Mouse (Mus musculus) B cell, adult 67 days (primary cell): ENCODE measurements around the gene Sdcbp2. TPM values are rescaled to one million over a fixed set of nuclear protein-coding genes. Genes with fewer than 3 reads are reported as not detected.

Experiments
- total RNA-seq, 2 experiments: library from RNA; stranded (reverse); gene quantifications; 4 replicates each; pipeline ENCODE4 v1.2.4; 2023

Gene Sdcbp2
- 1 to 10 TPM; 1.6 to 2.2 TPM for total RNA-seq

GRCm38 (mm10) chr2:151571873-151572700, at the start of gene Sdcbp2:
Gene Sdcbp2, plus strand, starts transcription at chr2:151572622.

GRCm38 (mm10) chr2:151542323-151543062, 29.9 kb upstream of the Sdcbp2 start, which contains the start of gene Fkbp1a:
Gene Fkbp1a, plus strand, starts transcription at chr2:151542483.

GRCm38 (mm10) chr2:151632159-151632814, 59.9 kb downstream of the Sdcbp2 start, which contains the start of gene Snph:
Gene Snph, minus strand, starts transcription at chr2:151632593.

Other genes starting within 250 kb of the Sdcbp2 start
- not detected for gene 4921509C19Rik, start 96.5 kb upstream of the Sdcbp2 start, total RNA-seq
- gene Nsfl1c, start 78.4 kb upstream of the Sdcbp2 start, total RNA-seq = 100 to 1,000 TPM; 102 to 114 TPM
- gene Fkbp1a, start 30.1 kb upstream of the Sdcbp2 start, total RNA-seq = 10 to 100 TPM; 66.5 to 74.4 TPM
- gene Snph, start 60.0 kb downstream of the Sdcbp2 start, total RNA-seq = under 1 TPM; 0.33 to 0.41 TPM
- gene Rad21l, start 95.9 kb downstream of the Sdcbp2 start, total RNA-seq = not detected
- not detected for gene Tmem74b, start 129.4 kb downstream of the Sdcbp2 start, total RNA-seq
- gene Psmf1, start 171.6 kb downstream of the Sdcbp2 start, total RNA-seq = 10 to 100 TPM; 32.4 to 39.5 TPM